Mouse (Mus musculus): Measurements from ENCODE around the gene Eppin. TPM values are rescaled to one million over a fixed set of nuclear protein-coding genes. Genes with fewer than 3 reads are reported as not detected.

Eppin gene
- polyA plus RNA-seq (2012; rRNA removed): not detected in 2 replicates

DNA sequence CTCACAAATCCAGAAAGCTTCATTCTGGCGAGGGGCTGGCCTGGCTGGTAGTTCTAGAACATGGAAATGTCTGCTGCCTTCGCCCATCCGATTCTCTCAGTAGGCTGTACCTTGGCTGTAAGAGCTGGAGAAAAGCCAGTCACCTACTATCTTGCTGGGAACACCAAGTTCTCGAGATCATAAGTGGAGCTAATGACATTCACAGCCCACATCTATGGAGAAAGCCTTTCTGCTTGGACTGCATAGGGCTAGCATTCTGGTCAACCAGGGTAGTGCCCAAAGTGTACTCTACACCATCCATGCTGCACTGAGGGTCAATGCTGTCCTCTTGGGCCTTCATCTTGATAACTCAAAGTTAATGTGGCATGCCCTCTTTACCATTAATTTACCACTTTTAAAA is at the start of gene Eppin:
Gene Eppin (minus strand): TSS at position 101 of the 400 bp plus-strand sequence.

GRCm38 (mm10) chr2:164638696-164639095 is 45.3 kb upstream of the Eppin start, which contains the start of gene Wfdc16:
TSS of gene Wfdc16 (minus strand) at chr2:164638796.

GRCm38 (mm10) chr2:164613471-164613870 is 20.1 kb upstream of the Eppin start, which contains the start of the genes Wfdc6b and Wfdc8:
TSS of gene Wfdc6b (plus strand) at chr2:164613522.
TSS of gene Wfdc8 (minus strand) at chr2:164613626.

DNA sequence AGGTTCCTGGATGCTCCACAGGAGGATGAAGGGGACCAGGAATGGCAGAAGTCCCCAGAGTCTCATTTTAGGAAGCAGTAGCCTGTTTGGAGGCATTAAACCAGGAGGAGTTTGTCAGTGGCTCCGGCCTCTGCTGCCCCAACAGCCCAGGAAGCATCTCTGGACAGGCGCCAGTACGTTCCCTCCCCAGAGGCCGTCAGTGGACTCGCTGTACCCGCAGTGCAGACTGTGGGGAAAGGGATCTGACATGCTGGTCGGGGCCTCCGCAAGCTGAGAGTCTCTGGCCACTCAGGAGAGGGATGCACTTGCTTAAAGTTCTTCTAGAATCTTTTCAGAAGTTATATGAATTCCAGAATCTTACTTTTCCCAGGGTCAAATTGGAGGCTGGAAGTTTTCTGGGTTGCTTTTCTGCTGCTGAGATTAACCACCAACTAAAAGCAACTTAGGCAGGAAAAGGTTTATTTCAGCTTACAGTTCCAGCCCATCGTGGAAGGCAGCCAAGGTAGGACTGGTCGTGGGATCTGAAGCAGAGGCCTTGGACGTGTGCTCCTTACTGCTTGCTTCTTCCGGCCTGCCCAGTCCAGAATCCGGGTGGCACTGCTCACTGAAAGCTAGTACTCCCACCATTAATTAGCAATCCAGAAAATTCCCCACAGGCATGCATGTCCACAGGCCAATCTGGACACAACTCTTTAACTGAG is 8.2 kb downstream of the Eppin start, which contains the start of gene Wfdc6a:
Gene Wfdc6a (minus strand): TSS at position 423 of the 701 bp plus-strand sequence.

DNA sequence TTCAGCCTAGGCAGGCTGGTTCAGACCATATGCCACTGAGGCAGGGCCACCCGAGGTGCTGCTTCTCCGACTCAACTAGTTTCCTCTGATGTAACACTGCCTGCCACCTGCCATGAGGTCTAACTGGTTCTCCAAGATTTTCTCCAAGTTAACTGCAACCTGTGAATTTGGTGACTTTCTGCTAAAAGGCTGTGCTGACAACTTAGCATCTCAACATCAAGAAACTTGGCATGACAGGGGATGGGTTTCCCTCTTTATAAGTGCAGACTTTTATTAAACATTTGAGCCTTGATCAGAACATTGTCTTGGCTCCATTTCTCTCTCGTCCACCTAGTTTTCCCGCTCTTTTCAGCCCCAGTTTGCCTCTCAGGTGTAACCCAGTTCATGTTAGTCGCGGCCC is 20.0 kb downstream of the Eppin start, which contains the start of gene Spint3:
Gene Spint3 (minus strand): TSS at position 101 of the 400 bp plus-strand sequence.

DNA sequence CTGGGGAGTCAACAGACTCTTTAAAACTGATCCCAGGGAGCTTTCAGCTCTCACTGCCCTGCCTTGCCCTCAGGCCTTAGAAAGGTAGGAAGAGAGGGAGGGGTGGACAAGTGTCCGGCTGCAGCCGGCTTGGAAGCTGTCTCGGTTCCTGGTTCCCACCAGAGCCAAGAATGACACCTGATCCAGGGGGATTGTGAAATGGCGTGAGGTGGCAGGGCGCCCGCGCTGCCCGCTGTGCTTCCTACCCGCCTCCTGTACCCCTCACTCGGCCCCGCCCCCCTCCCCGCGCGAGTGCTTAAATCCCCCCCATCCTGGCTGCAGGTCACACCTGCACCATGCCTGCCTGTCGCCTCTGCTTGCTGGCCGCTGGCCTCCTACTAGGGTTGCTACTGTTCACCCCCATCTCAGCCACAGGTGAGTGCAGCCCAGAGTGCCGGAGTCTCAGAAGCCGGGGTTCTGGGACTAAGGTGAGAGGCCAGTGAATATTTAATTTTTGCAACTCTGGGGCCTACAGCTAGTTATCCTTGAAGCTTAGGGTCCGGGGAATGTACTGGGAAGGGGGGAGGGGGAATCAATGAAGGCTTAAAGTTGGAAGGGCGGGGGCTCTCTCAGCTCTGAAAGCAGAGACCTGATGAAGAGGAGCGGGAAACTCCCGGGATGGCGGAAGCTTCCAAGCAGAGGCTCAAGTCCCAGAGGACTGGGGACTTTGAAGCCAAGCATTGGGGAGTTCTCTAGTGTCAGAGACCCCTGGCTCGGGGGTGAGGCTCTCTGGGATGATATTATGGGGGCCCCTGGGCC is 30.8 kb downstream of the Eppin start, which contains the start of gene Wfdc2:
Gene Wfdc2 (plus strand): TSS at position 23 of the 798 bp plus-strand sequence.

Other genes with a start within 250 kb of the Eppin start
- gene Slpi, start 204.5 kb downstream of the Eppin start, polyA plus RNA-seq (2012; rRNA removed): 17.9 and 23.1 TPM in 2 replicates
- 0.07 and 18.9 TPM in 2 replicates for gene Rbpjl, start 190.5 kb downstream of the Eppin start, polyA plus RNA-seq (2012; rRNA removed)
- gene Matn4, start 188.4 kb downstream of the Eppin start, polyA plus RNA-seq (2012; rRNA removed): 6.8 and 7.4 TPM in 2 replicates
- gene Sdc4, start 149.7 kb downstream of the Eppin start, polyA plus RNA-seq (2012; rRNA removed): 107 and 113 TPM in 2 replicates
- 163 and 226 TPM in 2 replicates for gene Sys1, start 136.6 kb downstream of the Eppin start, polyA plus RNA-seq (2012; rRNA removed)
- 59.6 and 66.8 TPM in 2 replicates for gene Gm20458, start 132.6 kb downstream of the Eppin start, polyA plus RNA-seq (2012; rRNA removed)
- not detected in 2 replicates for gene Trp53tg5, start 119.9 kb downstream of the Eppin start, polyA plus RNA-seq (2012; rRNA removed)
- gene Dbndd2, start 107.5 kb downstream of the Eppin start, polyA plus RNA-seq (2012; rRNA removed): 73.3 and 88.5 TPM in 2 replicates
- gene Pigt, start 96.1 kb downstream of the Eppin start, polyA plus RNA-seq (2012; rRNA removed): 181 and 196 TPM in 2 replicates
- gene Wfdc2, start 31.2 kb downstream of the Eppin start, polyA plus RNA-seq (2012; rRNA removed): 715 and 811 TPM in 2 replicates
- gene Spint3, start 20.1 kb downstream of the Eppin start, polyA plus RNA-seq (2012; rRNA removed): not detected in 2 replicates
- 0.16 TPM in 2 replicates for gene Wfdc6a, start 8.1 kb downstream of the Eppin start, polyA plus RNA-seq (2012; rRNA removed)
- 0.15 TPM in 1 of 2 replicates, not detected in the other for gene Wfdc6b, start 19.9 kb upstream of the Eppin start, polyA plus RNA-seq (2012; rRNA removed)
- 0.31 and 0.35 TPM in 2 replicates for gene Wfdc8, start 20.0 kb upstream of the Eppin start, polyA plus RNA-seq (2012; rRNA removed)
- 0.13 and 0.16 TPM in 2 replicates for gene Wfdc16, start 45.2 kb upstream of the Eppin start, polyA plus RNA-seq (2012; rRNA removed)
- gene Wfdc10, start 62.5 kb upstream of the Eppin start, polyA plus RNA-seq (2012; rRNA removed): not detected in 2 replicates
- gene Wfdc9, start 63.0 kb upstream of the Eppin start, polyA plus RNA-seq (2012; rRNA removed): not detected in 2 replicates
- gene Wfdc11, start 80.5 kb upstream of the Eppin start, polyA plus RNA-seq (2012; rRNA removed): not detected in 2 replicates
- gene Wfdc13, start 91.5 kb upstream of the Eppin start, polyA plus RNA-seq (2012; rRNA removed): 0.28 and 0.73 TPM in 2 replicates
- not detected in 2 replicates for gene Spint4, start 104.9 kb upstream of the Eppin start, polyA plus RNA-seq (2012; rRNA removed)
- gene Spint5, start 121.7 kb upstream of the Eppin start, polyA plus RNA-seq (2012; rRNA removed): not detected in 2 replicates
- gene Wfdc3, start 152.3 kb upstream of the Eppin start, polyA plus RNA-seq (2012; rRNA removed): 0.28 and 0.84 TPM in 2 replicates
- 60.0 and 89.4 TPM in 2 replicates for gene Dnttip1, start 152.4 kb upstream of the Eppin start, polyA plus RNA-seq (2012; rRNA removed)
- gene Ube2c, start 176.3 kb upstream of the Eppin start, polyA plus RNA-seq (2012; rRNA removed): 65.5 and 79.7 TPM in 2 replicates
- gene Tnnc2, start 186.4 kb upstream of the Eppin start, polyA plus RNA-seq (2012; rRNA removed): not detected in 2 replicates
- gene Snx21, start 192.2 kb upstream of the Eppin start, polyA plus RNA-seq (2012; rRNA removed): 34.1 and 41.6 TPM in 2 replicates
- 134 and 139 TPM in 2 replicates for gene Acot8, start 211.3 kb upstream of the Eppin start, polyA plus RNA-seq (2012; rRNA removed)
- 3.4 and 3.5 TPM in 2 replicates for gene Zswim3, start 211.5 kb upstream of the Eppin start, polyA plus RNA-seq (2012; rRNA removed)
- gene Zswim1, start 229.1 kb upstream of the Eppin start, polyA plus RNA-seq (2012; rRNA removed): 10.5 and 11.5 TPM in 2 replicates
- not detected in 2 replicates for gene Spata25, start 234.9 kb upstream of the Eppin start, polyA plus RNA-seq (2012; rRNA removed)
- gene Ctsa, start 239.3 kb upstream of the Eppin start, polyA plus RNA-seq (2012; rRNA removed): 320 and 357 TPM in 2 replicates
- gene Neurl2, start 239.9 kb upstream of the Eppin start, polyA plus RNA-seq (2012; rRNA removed): 5.2 and 7.2 TPM in 2 replicates